Mouse (Mus musculus) lung, adult 2 months (tissue): Measurements from ENCODE around the gene Ctnnb1. TPM values are rescaled to one million over a fixed set of nuclear protein-coding genes. Genes with fewer than 3 reads are reported as not detected.

Experiments
- DNase-seq: peaks from one replicate; pipeline ENCODE4 v3.0.0; 2022
- H3K4me1 ChIP-seq: fragments of 200-500 bp; 2 replicates; pipeline ENCODE4 v1.6.1; 2011; ENCODE audit warnings: low read length; ENCODE audit not compliant: control insufficient read depth, insufficient read depth
- H3K4me3 ChIP-seq: fragments of 200-500 bp; replicated peaks from 2 replicates; pipeline ENCODE3; 2011; ENCODE audit warnings: low read depth, mild to moderate bottlenecking, control low read depth, low read length; ENCODE audit errors: extremely low read depth
- CTCF ChIP-seq: fragments of 200-500 bp; IDR thresholded peaks from 2 replicates; pipeline ENCODE4 v1.5.1; 2011; ENCODE audit warnings: mild to moderate bottlenecking, low read length, control low read depth; ENCODE audit not compliant: insufficient read depth
- POLR2A ChIP-seq: fragments of 200-500 bp; IDR thresholded peaks from 2 replicates; pipeline ENCODE4 v1.6.1; 2011; ENCODE audit warnings: low read depth, mild to moderate bottlenecking, control low read depth, low read length, borderline replicate concordance; ENCODE audit errors: extremely low read depth
- WGBS: fragments of 180-500 bp; shearing (Covaris S2); methylation state at CpG from one replicate; pipeline ENCODE4 v1.1.7; 2018; 5-methylcytosine and 5-hydroxymethylcytosine counted together
- polyA plus RNA-seq: library from polyadenylated mRNA; depleted of rRNA; stranded (reverse); fragments of >200 nt; gene quantifications from 2 replicates; pipeline ENCODE4 v1.2.3, GENCODE M21; 2012

Ctnnb1 gene
- polyA plus RNA-seq, 1 experiment: 203 TPM

- no peak overlapping the region for H3K4me3 ChIP-seq
- peak; percentile 36 for DNase-seq
- 50% methylated on average over 5 of the region's 5 CpGs for WGBS
- H3K4me1 ChIP-seq: peaks cover 15% of the 10 kb centered on the region
- TF ChIP-seq POLR2A (no peak), CTCF (no peak)
Measured at GRCm38 (mm10) chr9:120919130-120919529, 9.9 kb upstream of the Ctnnb1 start.

GRCm38 (mm10) chr9:120926126-120926525, 2.9 kb upstream of the Ctnnb1 start:
- WGBS: 31% methylated on average over 1 of the region's 1 CpGs
- no peaks in the 10 kb centered on the region for H3K4me1 ChIP-seq
- no peak overlapping the region for H3K4me3 ChIP-seq
- TF ChIP-seq POLR2A (no peak), CTCF (no peak)
- no peak for DNase-seq

GRCm38 (mm10) chr9:120926939-120927606, 1.9 kb upstream of the Ctnnb1 start:
- TF ChIP-seq POLR2A: no peak
- TF ChIP-seq CTCF: no peak
- DNase-seq: peak; percentile 45
- 33% methylated on average over 9 of the region's 9 CpGs for WGBS
- no peak overlapping the region for H3K4me3 ChIP-seq
- H3K4me1 ChIP-seq: 0 out of 2 replicates have a peak, but pooled peaks cover under 1% of the 10 kb centered on the region

GRCm38 (mm10) chr9:120930021-120930420, 1.0 kb downstream of the Ctnnb1 start:
- no peak for TF ChIP-seq POLR2A
- TF ChIP-seq CTCF: no peak
- DNase-seq: no peak
- Histone ChIP-seq H3K4me1 (peaks cover 8% of the 10 kb centered on the region), H3K4me3 (no peak overlapping the region)
- WGBS: 97% methylated on average over 12 of the region's 12 CpGs

- 28% methylated on average over 8 of the region's 8 CpGs for WGBS
- Histone ChIP-seq H3K4me3 (no peak overlapping the region), H3K4me1 (peaks cover 13% of the 10 kb centered on the region)
- TF ChIP-seq POLR2A (no peak), CTCF (no peak)
- no peak for DNase-seq
Measured at GRCm38 (mm10) chr9:120930811-120931210, 1.8 kb downstream of the Ctnnb1 start.

GRCm38 (mm10) chr9:120932371-120932770, 3.4 kb downstream of the Ctnnb1 start:
- no peak for TF ChIP-seq POLR2A
- TF ChIP-seq CTCF: no peak
- WGBS: 42% methylated on average over 6 of the region's 6 CpGs

GRCm38 (mm10) chr9:120932797-120933586, 4.0 kb downstream of the Ctnnb1 start:
- Histone ChIP-seq H3K4me3 (peak overlapping the region; percentile 85), H3K4me1 (peaks cover 23% of the 10 kb centered on the region)
- peak; percentile 94 for DNase-seq
- 5% methylated on average over 72 of the region's 78 CpGs for WGBS
- TF ChIP-seq CTCF (no peak), POLR2A (peak; percentile 99)

More at GRCm38 (mm10) chr9:120932371-120932770, 3.4 kb downstream of the Ctnnb1 start:
- DNase-seq: no peak
- Histone ChIP-seq H3K4me1 (peaks cover 18% of the 10 kb centered on the region), H3K4me3 (no peak overlapping the region)

- WGBS: 1% methylated on average over 40 of the region's 58 CpGs
- TF ChIP-seq POLR2A (no peak), CTCF (no peak)
- peak overlapping the region; percentile 85 for H3K4me3 ChIP-seq
- DNase-seq: no peak
- H3K4me1 ChIP-seq: peaks cover 28% of the 10 kb centered on the region
Measured at GRCm38 (mm10) chr9:120933587-120933885, 4.5 kb downstream of the Ctnnb1 start.

GRCm38 (mm10) chr9:120933886-120934758, 5.1 kb downstream of the Ctnnb1 start:
- Histone ChIP-seq H3K4me1 (peaks cover 30% of the 10 kb centered on the region), H3K4me3 (peak overlapping the region; percentile 85)
- WGBS: under 1% methylated on average over 57 of the region's 57 CpGs
- TF ChIP-seq POLR2A: no peak
- TF ChIP-seq CTCF: no peak
- DNase-seq: peak; percentile 61
